Mouse (Mus musculus) testis, adult 2 months (tissue): ENCODE results near the gene Atad5. TPM values are rescaled to one million over a fixed set of nuclear protein-coding genes. Genes with fewer than 3 reads are reported as not detected.

Experiments
- H3K27ac ChIP-seq: fragments of 200-500 bp; 2 replicates; pipeline ENCODE4 v1.5.1; 2012; ENCODE audit warnings: low read depth, low read length; ENCODE audit not compliant: control insufficient read depth, insufficient read depth
- H3K27me3 ChIP-seq: fragments of 200-500 bp; 2 replicates; pipeline ENCODE4 v1.6.1; 2012; ENCODE audit warnings: mild to moderate bottlenecking, low read length, moderate library complexity; ENCODE audit not compliant: control insufficient read depth, insufficient read depth
- H3K36me3 ChIP-seq: fragments of 200-500 bp; 2 replicates; pipeline ENCODE4 v1.6.1; 2012; ENCODE audit warnings: mild to moderate bottlenecking, low read length; ENCODE audit not compliant: control insufficient read depth, insufficient read depth
- H3K4me1 ChIP-seq: fragments of 200-500 bp; 2 replicates; pipeline ENCODE4 v1.6.1; 2012; ENCODE audit warnings: low read length; ENCODE audit not compliant: control insufficient read depth, insufficient read depth
- H3K4me3 ChIP-seq: fragments of 200-500 bp; 2 replicates; pipeline ENCODE4 v1.5.1; 2012; ENCODE audit warnings: low read depth, mild to moderate bottlenecking, low read length, moderate library complexity, mixed read lengths; ENCODE audit not compliant: control insufficient read depth
- CTCF ChIP-seq: fragments of 200-500 bp; IDR thresholded peaks from 2 replicates; pipeline ENCODE4 v1.5.1; 2012; ENCODE audit warnings: low read depth, mild to moderate bottlenecking, inconsistent platforms, low read length, moderate library complexity; ENCODE audit not compliant: control insufficient read depth, insufficient read depth, insufficient replicate concordance
- POLR2A ChIP-seq: fragments of 200-500 bp; IDR thresholded peaks from 2 replicates; pipeline ENCODE4 v1.6.1; 2012; ENCODE audit warnings: low read depth, mild to moderate bottlenecking, inconsistent platforms, low read length, moderate library complexity; ENCODE audit not compliant: control insufficient read depth
- polyA plus RNA-seq: library from polyadenylated mRNA; depleted of rRNA; stranded (reverse); fragments of >200 nt; gene quantifications from 2 replicates; pipeline ENCODE4 v1.2.3, GENCODE M21; 2012

The Atad5 gene
- polyA plus RNA-seq, 1 experiment = 1.2 TPM

DNA sequence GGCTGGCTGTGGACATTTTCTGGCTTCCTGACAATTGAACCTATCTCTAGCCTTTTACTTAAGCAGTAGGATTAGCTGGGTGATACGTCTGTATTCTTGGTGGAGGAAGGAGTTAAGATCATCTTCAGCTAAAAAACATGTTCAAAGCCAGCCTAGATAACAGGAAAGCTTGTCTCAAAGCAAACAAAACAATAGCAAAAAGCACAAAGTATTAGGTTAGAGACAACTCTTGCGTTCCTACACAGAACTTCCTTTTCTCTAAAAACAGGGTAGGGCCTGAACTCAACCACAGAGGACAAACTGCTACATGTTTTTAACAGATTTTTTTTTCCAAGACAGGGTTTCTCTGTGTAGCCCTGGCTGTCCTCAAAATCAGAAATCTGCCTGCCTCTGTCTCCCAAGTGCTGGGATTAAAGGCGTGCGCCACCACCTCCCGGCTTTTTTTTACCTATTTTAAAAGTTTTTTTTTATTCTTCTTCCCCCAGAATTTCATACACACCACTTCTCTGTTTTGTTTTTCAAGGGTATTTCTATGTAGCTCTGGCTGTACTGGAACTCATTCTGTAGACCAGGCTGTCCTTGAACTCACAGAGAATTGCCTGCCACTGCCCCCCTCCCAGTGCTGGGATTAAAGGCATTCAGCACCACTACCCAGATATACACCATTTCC lies 13.5 kb upstream of the Atad5 start:
- Histone ChIP-seq H3K4me3 (no peak overlapping the region), H3K36me3 (no peaks in the 10 kb centered on the region), H3K4me1 (no peaks in the 10 kb centered on the region; the same call in 1 of the 2 replicates), H3K27me3 (no peaks in the 10 kb centered on the region), H3K27ac (no peak overlapping the region)
- no peak for TF ChIP-seq CTCF
- TF ChIP-seq POLR2A = no peak

DNA sequence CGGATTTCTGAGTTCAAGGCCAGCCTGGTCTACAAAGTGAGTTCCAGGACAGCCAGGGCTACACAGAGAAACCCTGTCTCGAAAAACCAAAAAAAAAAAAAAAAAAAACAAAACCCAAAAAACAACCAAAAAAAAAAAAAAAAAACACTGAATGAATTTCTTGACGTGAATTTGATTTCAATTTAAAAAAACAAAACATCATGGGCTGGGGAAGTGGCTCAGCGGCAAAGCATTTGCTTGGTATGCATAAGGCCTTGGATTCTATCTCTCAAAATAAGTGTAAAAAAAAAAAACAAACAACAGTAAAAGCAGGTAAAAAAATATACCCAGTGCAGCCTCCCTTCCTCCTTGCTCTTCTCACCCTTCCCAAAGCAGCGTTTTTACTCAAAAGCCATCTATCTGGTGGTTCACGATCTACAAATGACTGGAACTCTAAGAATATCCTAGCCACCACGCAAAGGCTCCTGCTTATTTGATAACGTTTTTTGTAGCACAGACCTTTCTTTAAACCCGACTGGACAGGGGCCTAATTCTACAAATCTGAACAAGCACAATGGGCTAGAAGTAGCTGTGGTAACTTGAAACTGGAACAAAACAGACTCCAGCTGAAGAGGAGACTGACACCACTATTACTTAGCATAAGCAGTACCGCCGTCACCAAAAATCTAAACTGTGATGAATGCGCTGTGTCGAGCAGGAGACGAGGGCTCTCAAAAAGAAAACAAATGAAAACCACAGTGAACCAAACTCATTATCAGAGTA lies 11.2 kb upstream of the Atad5 start:
- no peaks in the 10 kb centered on the region for H3K27me3 ChIP-seq
- H3K4me3 ChIP-seq = no peak overlapping the region
- no peak for TF ChIP-seq POLR2A
- TF ChIP-seq CTCF = no peak
- no peaks in the 10 kb centered on the region for H3K36me3 ChIP-seq
- peaks cover 4% of the 10 kb centered on the region; the same call in 1 of the 2 replicates for H3K4me1 ChIP-seq
- no peak overlapping the region for H3K27ac ChIP-seq

DNA sequence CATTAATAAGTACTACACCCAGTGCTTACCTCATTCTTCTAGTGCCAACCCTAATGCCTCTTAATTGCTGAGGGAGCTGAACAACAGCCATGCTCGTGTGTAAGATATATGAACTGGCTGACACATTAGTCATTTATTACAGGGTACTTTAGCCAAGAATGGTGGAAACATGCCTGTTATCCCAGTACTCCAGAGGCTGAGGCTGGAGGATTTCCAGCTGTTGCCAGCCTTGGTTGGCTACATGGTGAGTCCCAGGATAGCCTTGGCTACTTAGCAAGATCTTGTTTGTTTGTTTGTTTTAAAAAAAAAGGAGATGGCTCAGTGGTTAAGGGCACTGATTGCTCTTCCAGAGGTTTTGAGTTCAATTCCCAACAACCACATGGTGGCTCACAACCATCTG lies 10.4 kb upstream of the Atad5 start:
- peaks cover 4% of the 10 kb centered on the region; the same call in 1 of the 2 replicates for H3K4me1 ChIP-seq
- H3K27ac ChIP-seq = no peak overlapping the region
- TF ChIP-seq CTCF (no peak), POLR2A (no peak)
- no peaks in the 10 kb centered on the region for H3K36me3 ChIP-seq
- H3K4me3 ChIP-seq = no peak overlapping the region
- H3K27me3 ChIP-seq = no peaks in the 10 kb centered on the region

DNA sequence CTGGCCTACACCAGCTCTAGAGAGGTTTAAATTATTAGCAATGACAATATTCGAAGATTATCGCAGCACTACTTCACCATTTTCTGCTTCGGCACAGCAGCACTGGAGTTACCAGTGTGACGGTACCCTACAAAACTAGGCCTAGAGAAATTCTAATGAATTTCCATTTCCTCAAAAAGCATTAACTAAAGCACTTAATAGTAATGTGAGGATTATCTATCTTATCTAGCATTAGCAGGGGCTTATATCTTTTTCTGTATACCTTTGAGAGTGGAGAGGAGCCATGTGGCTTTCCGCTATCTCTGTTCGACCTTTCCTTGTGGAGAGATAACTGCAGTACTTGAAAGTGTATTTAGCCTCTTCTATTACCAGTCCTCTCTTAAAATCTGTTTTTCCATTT lies 9.4 kb upstream of the Atad5 start:
- no peaks in the 10 kb centered on the region for H3K36me3 ChIP-seq
- peaks cover 4% of the 10 kb centered on the region; the same call in 1 of the 2 replicates for H3K4me1 ChIP-seq
- H3K27ac ChIP-seq = no peak overlapping the region
- H3K27me3 ChIP-seq = no peaks in the 10 kb centered on the region
- no peak for TF ChIP-seq CTCF
- TF ChIP-seq POLR2A = no peak
- no peak overlapping the region for H3K4me3 ChIP-seq

DNA sequence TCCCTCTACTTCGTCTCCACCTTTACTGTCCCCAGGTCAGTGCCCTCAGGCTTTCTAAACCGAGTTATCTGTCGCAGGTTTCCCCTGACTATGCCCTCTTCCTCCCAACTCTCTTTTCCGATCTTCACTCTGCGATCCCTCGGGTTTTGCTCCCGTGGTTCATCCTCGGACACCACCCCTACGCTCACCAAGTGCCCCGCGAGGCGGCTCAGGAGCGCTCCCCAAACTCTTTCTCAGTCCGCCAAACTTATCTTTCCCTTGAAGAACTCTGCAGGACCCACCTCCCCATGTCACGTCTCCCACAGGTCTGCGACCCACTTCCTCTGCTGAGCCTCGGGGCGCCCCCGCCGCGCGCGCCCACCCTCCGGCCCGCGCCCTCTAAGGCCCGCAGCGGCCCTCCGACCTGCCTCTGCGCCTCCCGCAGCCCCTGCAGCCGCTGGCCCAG lies 8.8 kb upstream of the Atad5 start:
- peaks cover 4% of the 10 kb centered on the region; the same call in 1 of the 2 replicates for H3K4me1 ChIP-seq
- no peaks in the 10 kb centered on the region for H3K36me3 ChIP-seq
- no peak for TF ChIP-seq POLR2A
- no peak for TF ChIP-seq CTCF
- H3K4me3 ChIP-seq = peak overlapping the region; percentile 91
- no peaks in the 10 kb centered on the region for H3K27me3 ChIP-seq
- H3K27ac ChIP-seq = peak overlapping the region; percentile 62

DNA sequence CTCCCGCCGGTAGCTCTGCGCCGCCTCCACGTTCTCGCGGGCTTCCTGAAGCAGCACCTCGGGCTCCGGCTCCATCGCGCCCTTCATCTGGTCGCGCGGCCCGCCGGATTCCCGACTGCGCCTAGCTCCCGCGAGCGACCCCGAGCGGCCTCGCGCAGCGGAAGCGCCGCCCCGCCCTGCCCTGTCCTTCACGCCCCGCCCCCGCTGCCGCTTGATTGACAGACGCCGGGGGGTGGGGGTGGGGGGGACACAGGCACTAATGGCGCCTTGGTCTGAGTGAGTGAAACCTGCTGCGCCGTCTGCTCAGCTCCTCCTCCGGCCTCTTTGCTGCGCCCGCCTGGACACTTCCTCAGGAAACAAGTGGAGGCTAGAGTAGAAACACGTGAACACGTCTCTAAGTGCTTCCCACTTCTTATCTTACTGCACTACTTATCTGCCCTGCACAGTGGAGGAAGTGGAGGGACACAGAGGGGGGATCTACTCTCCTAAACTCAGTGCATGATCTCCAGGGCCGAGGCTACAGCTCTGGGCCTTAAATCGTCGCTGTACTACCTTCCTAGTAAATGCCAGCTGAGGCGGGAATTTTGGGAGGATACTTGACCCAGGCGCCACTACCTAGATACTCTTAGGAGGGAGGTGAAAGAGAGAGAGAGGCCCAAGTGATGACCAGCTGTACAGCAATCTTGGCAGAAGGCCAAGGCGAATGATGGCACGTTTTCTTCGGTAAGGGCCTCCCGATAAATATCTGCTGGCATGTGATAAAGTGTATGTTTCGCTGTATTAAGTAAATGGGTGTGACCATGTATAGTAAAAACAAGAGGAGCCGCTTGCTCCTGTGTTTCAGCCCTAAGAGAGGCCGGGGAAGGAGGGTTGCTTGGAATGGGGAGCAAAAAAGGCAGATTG lies 8.1 kb upstream of the Atad5 start, which contains the start of gene Crlf3:
TSS of gene Crlf3 (minus strand) at position 166 of the 903 bp plus-strand sequence.
- H3K36me3 ChIP-seq = no peaks in the 10 kb centered on the region
- peaks cover 4% of the 10 kb centered on the region; the same call in 1 of the 2 replicates for H3K4me1 ChIP-seq
- peak within 1 kb of the TSS; percentile 71 for H3K27ac ChIP-seq
- no peak for TF ChIP-seq CTCF
- TF ChIP-seq POLR2A = peak; percentile 94
- H3K4me3 ChIP-seq = peak within 1 kb of the TSS; percentile 91
- H3K27me3 ChIP-seq = no peaks in the 10 kb centered on the region

DNA sequence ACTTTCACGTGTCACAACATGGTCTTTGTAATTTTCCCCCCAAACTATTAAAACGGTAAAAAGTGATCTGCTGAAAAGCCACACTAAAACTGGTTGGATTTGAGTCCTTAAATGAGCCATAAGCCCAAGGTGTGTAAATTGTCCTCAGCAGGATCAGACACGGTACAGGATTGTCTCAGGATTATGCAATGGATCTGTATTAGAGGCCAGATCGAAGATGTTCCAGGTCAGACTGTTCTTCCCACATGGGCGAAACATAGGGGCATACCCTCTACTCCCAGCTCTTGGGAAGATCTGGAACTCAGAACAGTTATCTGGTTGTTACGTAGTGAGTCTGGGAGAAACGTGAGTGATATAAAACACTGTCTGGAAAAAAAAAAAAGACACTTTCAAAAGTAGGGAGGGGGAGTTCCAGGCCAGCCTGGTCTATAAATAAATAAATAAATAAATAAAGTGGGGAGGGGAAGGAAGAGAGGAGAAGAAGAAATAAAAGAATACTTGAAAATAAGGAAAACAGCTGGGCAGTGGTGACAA lies 7.3 kb upstream of the Atad5 start:
- Histone ChIP-seq H3K4me3 (no peak overlapping the region), H3K27me3 (no peaks in the 10 kb centered on the region), H3K27ac (no peak overlapping the region), H3K36me3 (no peaks in the 10 kb centered on the region), H3K4me1 (peaks cover 4% of the 10 kb centered on the region; the same call in 1 of the 2 replicates)
- no peak for TF ChIP-seq CTCF
- no peak for TF ChIP-seq POLR2A
